Mouse (Mus musculus): ENCODE results near the gene Manf. TPM values are rescaled to one million over a fixed set of nuclear protein-coding genes. Genes with fewer than 3 reads are reported as not detected.

Manf gene
- polyA plus RNA-seq, 1 experiment from 2014 or later: 284 TPM

Other genes starting within 250 kb of the Manf start
- gene Grm2, start 235.9 kb downstream of the Manf start, polyA plus RNA-seq (2014; fragmentation: Nextera tagmentation; extraction: Ambion mirVana): 20.6 and 26.1 TPM in 2 replicates
- 31.8 and 38.5 TPM in 2 replicates for gene Tex264, start 206.1 kb downstream of the Manf start, polyA plus RNA-seq (2014; fragmentation: Nextera tagmentation; extraction: Ambion mirVana)
- gene Rad54l2, start 102.8 kb downstream of the Manf start, polyA plus RNA-seq (2014; fragmentation: Nextera tagmentation; extraction: Ambion mirVana): 6.1 and 7.4 TPM in 2 replicates
- gene Dcaf1, start 70.1 kb downstream of the Manf start, polyA plus RNA-seq (2014; fragmentation: Nextera tagmentation; extraction: Ambion mirVana): 32.0 and 34.0 TPM in 2 replicates
- 31.4 and 32.9 TPM in 2 replicates for gene Rbm15b, start 4.6 kb downstream of the Manf start, polyA plus RNA-seq (2014; fragmentation: Nextera tagmentation; extraction: Ambion mirVana)

Data from neural tube, embryonic 11.5 days (tissue).